Mouse (Mus musculus) heart, postnatal 0 days (tissue): Measurements from ENCODE around the gene Ip6k3. TPM values are rescaled to one million over a fixed set of nuclear protein-coding genes. Genes with fewer than 3 reads are reported as not detected.

ENCODE experiments used
- ATAC-seq: fragments of 200-750 bp; cut with Nextera tagmentation; 2 replicates; pipeline ENCODE4 v1.8.0; 2017; ENCODE audit warnings: low read depth, moderate number of reproducible peaks, moderate library complexity; ENCODE audit not compliant: insufficient read depth
- DNase-seq: peaks from one replicate; pipeline ENCODE4 v3.0.0-alpha.2; 2016; ENCODE audit warnings: low spot score
- H3K27ac ChIP-seq: fragments of 300-500 bp; sonication (generic); 2 replicates; pipeline ENCODE4 v1.5.1; 2014; ENCODE audit warnings: low read depth, mild to moderate bottlenecking
- H3K27me3 ChIP-seq: fragments of 300-500 bp; sonication (generic); 2 replicates; pipeline ENCODE4 v1.6.1; 2014; ENCODE audit warnings: low read length, mixed read lengths; ENCODE audit not compliant: control insufficient read depth, insufficient read depth
- H3K36me3 ChIP-seq: fragments of 300-500 bp; sonication (generic); replicated peaks from 2 replicates; pipeline ENCODE4 v1.6.1; 2014; ENCODE audit warnings: low read length, mixed read lengths; ENCODE audit not compliant: control insufficient read depth, insufficient read depth
- H3K4me1 ChIP-seq: fragments of 300-500 bp; sonication (generic); 2 replicates; pipeline ENCODE4 v1.6.1; 2014; ENCODE audit warnings: antibody characterized with exemption; ENCODE audit not compliant: control insufficient read depth, insufficient read depth
- H3K4me2 ChIP-seq: fragments of 300-500 bp; sonication (generic); 2 replicates; pipeline ENCODE4 v1.6.1; 2014; ENCODE audit warnings: low read depth, mild to moderate bottlenecking, low read length, moderate library complexity
- H3K4me3 ChIP-seq: fragments of 300-500 bp; sonication (generic); 2 replicates; pipeline ENCODE4 v1.5.1; 2014; ENCODE audit warnings: low read depth, low read length
- H3K9ac ChIP-seq: fragments of 300-500 bp; sonication (generic); replicated peaks from 2 replicates; pipeline ENCODE4 v1.6.1; 2014; ENCODE audit warnings: low read depth, low read length, mixed read lengths
- H3K9me3 ChIP-seq: fragments of 300-500 bp; sonication (generic); replicated peaks from 2 replicates; pipeline ENCODE4 v1.6.1; 2016; ENCODE audit warnings: low read length; ENCODE audit not compliant: control insufficient read depth
- CTCF ChIP-seq: IDR thresholded peaks from 2 replicates; pipeline ENCODE4 v1.5.1; 2016; ENCODE audit warnings: antibody characterized with exemption, control low read depth, low read depth
- EP300 ChIP-seq: IDR thresholded peaks from 2 replicates; pipeline ENCODE4 v1.6.1; 2016; ENCODE audit warnings: antibody characterized with exemption, low read depth
- WGBS: fragments of 180-500 bp; shearing (Covaris S2); extraction: QIAGEN DNeasy Blood & Tissue Kit; methylation state at CpG from one replicate; pipeline ENCODE4 v1.1.7; 2014; 5-methylcytosine and 5-hydroxymethylcytosine counted together
- polyA plus RNA-seq: library from polyadenylated mRNA; unstranded; fragments of >200 nt; fragmentation: Nextera tagmentation; extraction: Ambion mirVana; gene quantifications from 2 replicates; pipeline ENCODE4 v1.2.1, GENCODE M21; 2015
- total RNA-seq: library from RNA; depleted of rRNA; stranded (reverse); fragments of >200 nt; gene quantifications from 2 replicates; pipeline ENCODE4 v1.2.3, GENCODE M21; 2014; ENCODE audit warnings: low replicate concordance

The Ip6k3 gene
- total and polyA plus RNA-seq, 2 experiments from 2014 or later: 3.7 to 6.1 TPM

- no peak for DNase-seq
- no peak overlapping the region for H3K4me3 ChIP-seq
- 22% methylated on average over 7 of the region's 7 CpGs for WGBS
- TF ChIP-seq CTCF (no peak), EP300 (no peak)
- no peak overlapping the region for H3K4me2 ChIP-seq
- no peak for ATAC-seq
- H3K9me3 ChIP-seq: no peaks in the 10 kb centered on the region
- peaks cover 36% of the 10 kb centered on the region for H3K4me1 ChIP-seq
- H3K27ac ChIP-seq: no peak overlapping the region
- no peak overlapping the region for H3K9ac ChIP-seq
- H3K36me3 ChIP-seq: no peaks in the 10 kb centered on the region
- peaks cover 4% of the 10 kb centered on the region; the same call in 1 of the 2 replicates for H3K27me3 ChIP-seq
These were observed 16.7 kb downstream of the Ip6k3 start for GRCm38 (mm10) chr17:27150871-27151270.

GRCm38 (mm10) chr17:27146323-27146923 is 21.2 kb downstream of the Ip6k3 start:
- Histone ChIP-seq H3K9ac (no peak overlapping the region), H3K27ac (no peak overlapping the region), H3K4me1 (peaks cover 11% of the 10 kb centered on the region; the same call in 1 of the 2 replicates), H3K9me3 (no peaks in the 10 kb centered on the region), H3K36me3 (no peaks in the 10 kb centered on the region), H3K27me3 (peaks cover 6% of the 10 kb centered on the region; the same call in 1 of the 2 replicates), H3K4me3 (no peak overlapping the region), H3K4me2 (no peak overlapping the region)
- TF ChIP-seq EP300 (no peak), CTCF (no peak)
- ATAC-seq (no peak), DNase-seq (no peak)
- 7% methylated on average over 8 of the region's 8 CpGs for WGBS

GRCm38 (mm10) chr17:27144152-27144551 is 23.4 kb downstream of the Ip6k3 start:
- no peaks in the 10 kb centered on the region for H3K9me3 ChIP-seq
- H3K4me3 ChIP-seq: no peak overlapping the region
- ATAC-seq (no peak), DNase-seq (no peak)
- peaks cover 3% of the 10 kb centered on the region; the same call in 1 of the 2 replicates for H3K4me1 ChIP-seq
- 72% methylated on average over 4 of the region's 4 CpGs for WGBS
- no peak overlapping the region for H3K4me2 ChIP-seq
- no peaks in the 10 kb centered on the region for H3K36me3 ChIP-seq
- H3K9ac ChIP-seq: no peak overlapping the region
- H3K27me3 ChIP-seq: peaks cover 8% of the 10 kb centered on the region; the same call in 1 of the 2 replicates
- no peak overlapping the region for H3K27ac ChIP-seq
- TF ChIP-seq EP300 (no peak), CTCF (no peak)

GRCm38 (mm10) chr17:27141971-27142450 is 25.6 kb downstream of the Ip6k3 start:
- no peak for DNase-seq

GRCm38 (mm10) chr17:27140262-27140661 is 27.3 kb downstream of the Ip6k3 start:
- no peak overlapping the region for H3K4me2 ChIP-seq
- H3K4me3 ChIP-seq: no peak overlapping the region
- no peak overlapping the region for H3K9ac ChIP-seq
- H3K36me3 ChIP-seq: no peaks in the 10 kb centered on the region
- H3K9me3 ChIP-seq: no peaks in the 10 kb centered on the region
- peaks cover 3% of the 10 kb centered on the region; the same call in 1 of the 2 replicates for H3K4me1 ChIP-seq
- no peak for DNase-seq
- ATAC-seq: no peak
- 51% methylated on average over 9 of the region's 9 CpGs for WGBS
- no peak overlapping the region for H3K27ac ChIP-seq
- TF ChIP-seq EP300 (no peak), CTCF (no peak)
- 0 out of 2 replicates have a peak, but pooled peaks cover 5% of the 10 kb centered on the region for H3K27me3 ChIP-seq

More at GRCm38 (mm10) chr17:27141971-27142450, 25.6 kb downstream of the Ip6k3 start:
- H3K27ac ChIP-seq: no peak overlapping the region
- WGBS: 37% methylated on average over 10 of the region's 10 CpGs
- no peaks in the 10 kb centered on the region for H3K9me3 ChIP-seq
- TF ChIP-seq EP300 (no peak), CTCF (no peak)
- no peaks in the 10 kb centered on the region for H3K36me3 ChIP-seq
- H3K9ac ChIP-seq: no peak overlapping the region; the same call in 1 of the 2 replicates
- H3K27me3 ChIP-seq: peaks cover 8% of the 10 kb centered on the region; the same call in 1 of the 2 replicates
- ATAC-seq: 0 out of 2 replicates have a peak, but pooled peaks have one; percentile 32
- peaks cover 3% of the 10 kb centered on the region; the same call in 1 of the 2 replicates for H3K4me1 ChIP-seq
- no peak overlapping the region for H3K4me2 ChIP-seq
- H3K4me3 ChIP-seq: no peak overlapping the region
